In genomic region chr14:103720637-103721355, GRCm38 (mm10) we compare ENCODE assay signal across 8 mouse cellular contexts.
DNase-seq lines count a peak whose midpoint lies in the region; ATAC-seq and TF ChIP-seq lines count a peak whose summit lies in the region.

No protein-coding gene starts in this region.

- H3K4me1 ChIP-seq in thymus, adult 2 months (replicated peaks; ENCODE audit: control insufficient read depth, insufficient read depth, low read length), result peaks cover 3% of the 10 kb centered on the region; the same call in 1 of the 2 replicates
- H3K4me1 ChIP-seq in intestine, postnatal 0 days (replicated peaks; ENCODE audit: control insufficient read depth, insufficient read depth, low read length), result no peaks in the 10 kb centered on the region
- peaks cover 20% of the 10 kb centered on the region; the same call in 1 of the 2 replicates for H3K4me1 ChIP-seq in liver, embryonic 15.5 days (replicated peaks)

- H3K27ac ChIP-seq in thymus, adult 2 months (ENCODE audit: control insufficient read depth, insufficient read depth, low read length), result no peak overlapping the region
- no peak overlapping the region for H3K27ac ChIP-seq in intestine, postnatal 0 days (ENCODE audit: low read depth, low read length)
- H3K27ac ChIP-seq in liver, embryonic 15.5 days (replicated peaks), result no peak overlapping the region

- H3K9me3 ChIP-seq in intestine, postnatal 0 days (ENCODE audit: control insufficient read depth), result no peaks in the 10 kb centered on the region
- H3K9me3 ChIP-seq in liver, embryonic 15.5 days (replicated peaks), result no peaks in the 10 kb centered on the region

- peak; percentile 54 for DNase-seq in thymus, adult 2 months
- no peak for DNase-seq in thymus, adult 18-20 months
- peak; percentile 56 for DNase-seq in c-Kit-positive CD71-positive TER-119-positive erythroid progenitor cells, embryonic 14.5 days (ENCODE audit: low spot score)

- H3K4me3 ChIP-seq in thymus, adult 2 months (ENCODE audit: control insufficient read depth, insufficient read depth, low read length), result no peak overlapping the region
- no peak overlapping the region for H3K4me3 ChIP-seq in intestine, postnatal 0 days (ENCODE audit: low read depth, low read length)
- no peak overlapping the region for H3K4me3 ChIP-seq in liver, embryonic 15.5 days (replicated peaks)

- no peaks in the 10 kb centered on the region for H3K27me3 ChIP-seq in thymus, adult 2 months (ENCODE audit: control insufficient read depth, insufficient read depth, low read length)
- H3K27me3 ChIP-seq in intestine, postnatal 0 days (replicated peaks; ENCODE audit: control insufficient read depth, insufficient read depth, low read length), result no peaks in the 10 kb centered on the region
- H3K27me3 ChIP-seq in liver, embryonic 15.5 days, result no peaks in the 10 kb centered on the region

- TF ChIP-seq POLR2A in thymus, adult 2 months (IDR thresholded peaks at IDR 0.05; ENCODE audit: control insufficient read depth, extremely low read depth, insufficient read depth, low read length, poor library complexity), result no peak

- 66% methylated on average over 13 of the region's 13 CpGs for WGBS in thymus, adult 2 months
- 61% methylated on average over 13 of the region's 13 CpGs for WGBS in intestine, postnatal 0 days
- WGBS in liver, embryonic 15.5 days (ENCODE audit: insufficient replicate concordance), result 49% methylated on average over 13 of the region's 13 CpGs

- ATAC-seq in frontal cortex, adult (ENCODE audit: low TSS enrichment), result peak; percentile 65
- peak; percentile 31; the same call in 1 of the 2 replicates for ATAC-seq in intestine, postnatal 0 days
- ATAC-seq in liver, embryonic 15.5 days (ENCODE audit: insufficient read depth), result 0 out of 2 replicates have a peak, but pooled peaks have one; percentile 10
- peak; percentile 58 for ATAC-seq in neutrophil, adult 5-6 weeks (ENCODE audit: extremely low read depth, insufficient number of reproducible peaks, low FRiP score, poor library complexity, severe bottlenecking)
- no peak for ATAC-seq in monocyte, adult 5-6 weeks (replicated peaks; ENCODE audit: insufficient number of reproducible peaks, low FRiP score, low TSS enrichment, poor library complexity, severe bottlenecking)

- H3K4me2 ChIP-seq in intestine, postnatal 0 days (replicated peaks; ENCODE audit: low read depth), result no peak overlapping the region
- no peak overlapping the region for H3K4me2 ChIP-seq in liver, embryonic 15.5 days

- H3K36me3 ChIP-seq in thymus, adult 2 months (ENCODE audit: control insufficient read depth, insufficient read depth, low read length), result no peaks in the 10 kb centered on the region
- no peaks in the 10 kb centered on the region for H3K36me3 ChIP-seq in intestine, postnatal 0 days (ENCODE audit: control insufficient read depth, insufficient read depth)
- no peaks in the 10 kb centered on the region for H3K36me3 ChIP-seq in liver, embryonic 15.5 days (replicated peaks)

- H3K9ac ChIP-seq in intestine, postnatal 0 days (ENCODE audit: low read depth, low read length), result no peak overlapping the region
- H3K9ac ChIP-seq in liver, embryonic 15.5 days, result no peak overlapping the region

- no peak; the same call in 1 of the 2 replicates for TF ChIP-seq CTCF in thymus, adult 2 months (IDR thresholded peaks at IDR 0.05; ENCODE audit: borderline replicate concordance, control insufficient read depth, extremely low read depth, insufficient read depth, low read length, poor library complexity)
- TF ChIP-seq CTCF in intestine, postnatal 0 days (IDR thresholded peaks at IDR 0.05; ENCODE audit: low read depth), result peak; percentile 75

Comparison
In these comparisons a context has a peak if more than half of its experiments do, and no peak if none do; other contexts are left out.
1. DNase-seq: peak in thymus, adult 2 months (single experiment) and c-Kit-positive CD71-positive TER-119-positive erythroid progenitor cells, embryonic 14.5 days (single experiment); none in thymus, adult 18-20 months (0 of 2).